Mouse (Mus musculus): ENCODE measurements around the gene Actn1. TPM values are rescaled to one million over a fixed set of nuclear protein-coding genes. Genes with fewer than 3 reads are reported as not detected.

Actn1 gene
- total and polyA plus RNA-seq, 2 experiments from 2014 or later, result 15.7 to 85.3 TPM

DNA sequence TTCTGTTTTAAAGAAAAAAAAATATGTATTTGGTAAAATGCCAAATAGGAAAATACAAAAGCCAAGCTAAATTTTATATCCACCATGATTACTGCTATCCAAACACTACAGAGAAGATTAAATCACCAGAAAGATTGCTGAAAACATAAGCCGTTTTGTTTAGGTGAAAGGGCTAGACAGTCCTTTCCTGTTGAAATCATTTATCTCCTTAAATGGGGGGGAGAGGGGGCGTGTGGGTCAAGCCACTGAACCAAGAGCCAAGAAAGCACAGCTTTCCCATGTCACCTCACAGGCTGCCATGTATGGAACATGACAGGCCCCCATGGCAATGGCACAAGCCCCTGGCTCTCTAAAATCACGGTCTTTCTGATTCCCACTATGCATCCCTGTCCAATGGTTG lies 21.6 kb downstream of the Actn1 start:
- Histone ChIP-seq H3K4me3 (ENCODE audit: low read depth, low read length) (no peak overlapping the region), H3K9me3 (replicated peaks; ENCODE audit: control insufficient read depth, low read length) (no peaks in the 10 kb centered on the region), H3K27ac (ENCODE audit: low read depth) (no peak overlapping the region), H3K27me3 (ENCODE audit: control insufficient read depth, insufficient read depth, low read length) (no peaks in the 10 kb centered on the region), H3K4me2 (ENCODE audit: low read depth, low read length) (no peak overlapping the region), H3K9ac (replicated peaks; ENCODE audit: low read depth, low read length) (no peak overlapping the region), H3K4me1 (ENCODE audit: control insufficient read depth, insufficient read depth) (peaks cover 12% of the 10 kb centered on the region), H3K36me3 (replicated peaks; ENCODE audit: control insufficient read depth, insufficient read depth, low read length) (peaks cover 5% of the 10 kb centered on the region; the same call in 1 of the 2 replicates)
- WGBS, result 41% methylated on average over 3 of the region's 3 CpGs
- ATAC-seq (ENCODE audit: insufficient read depth, low read depth) (no peak), DNase-seq (ENCODE audit: low spot score) (no peak)
- no peak for TF ChIP-seq CTCF (IDR thresholded peaks at IDR 0.05; ENCODE audit: low read depth)

DNA sequence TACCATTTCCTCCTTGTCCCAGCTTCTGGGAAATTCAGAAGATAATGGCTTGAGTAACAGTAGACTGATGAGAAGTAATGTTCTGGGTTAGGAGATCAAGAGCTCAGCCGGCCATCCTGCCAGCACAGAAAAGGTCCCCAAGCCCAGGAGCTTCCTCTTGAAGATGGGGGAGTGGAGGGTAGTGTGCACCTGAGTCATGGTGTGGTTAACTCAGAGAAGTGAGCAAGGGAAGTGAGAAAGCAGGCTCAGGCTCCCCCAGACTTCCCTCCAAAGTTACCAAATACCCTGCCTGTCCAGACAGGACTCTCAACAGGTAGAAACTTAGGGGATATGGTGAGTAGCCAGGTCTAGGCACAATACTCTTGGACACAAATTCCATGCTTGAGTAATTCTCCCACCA lies 24.9 kb downstream of the Actn1 start:
- TF ChIP-seq EP300 (IDR thresholded peaks at IDR 0.05; ENCODE audit: low read depth) (no peak), CTCF (IDR thresholded peaks at IDR 0.05; ENCODE audit: low read depth) (no peak)
- peaks cover 27% of the 10 kb centered on the region for H3K4me1 ChIP-seq (ENCODE audit: control insufficient read depth, insufficient read depth)
- no peaks in the 10 kb centered on the region for H3K27me3 ChIP-seq (ENCODE audit: control insufficient read depth, insufficient read depth, low read length)
- no peak overlapping the region for H3K27ac ChIP-seq (ENCODE audit: low read depth)
- ATAC-seq (ENCODE audit: insufficient read depth, low read depth) (no peak), DNase-seq (ENCODE audit: low spot score) (no peak)
- peaks cover 5% of the 10 kb centered on the region; the same call in 1 of the 2 replicates for H3K36me3 ChIP-seq (replicated peaks; ENCODE audit: control insufficient read depth, insufficient read depth, low read length)
- 82% methylated on average over 1 of the region's 1 CpGs for WGBS
- H3K9me3 ChIP-seq (replicated peaks; ENCODE audit: control insufficient read depth, low read length), result no peaks in the 10 kb centered on the region
- H3K4me2 ChIP-seq (ENCODE audit: low read depth, low read length), result no peak overlapping the region
- H3K9ac ChIP-seq (replicated peaks; ENCODE audit: low read depth, low read length), result no peak overlapping the region
- H3K4me3 ChIP-seq (ENCODE audit: low read depth, low read length), result no peak overlapping the region

DNA sequence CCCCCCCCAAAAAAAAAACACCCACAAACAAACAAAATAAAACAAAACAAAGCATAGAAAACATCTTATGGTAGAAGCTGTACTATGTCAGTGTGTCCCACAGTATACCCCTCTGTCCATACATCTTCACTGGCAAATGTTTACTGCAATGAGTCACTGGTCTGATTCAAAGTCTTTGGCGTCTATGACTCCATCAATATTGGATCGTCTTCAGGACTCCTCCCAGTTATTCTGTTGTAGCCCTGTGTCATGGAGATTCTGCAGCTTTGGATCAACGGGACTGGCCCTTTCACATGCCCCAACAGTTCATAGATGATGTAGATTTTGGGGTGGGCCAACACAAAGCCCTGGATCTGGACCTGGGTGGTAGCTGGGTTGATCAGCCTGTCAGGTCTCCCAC lies 25.9 kb downstream of the Actn1 start:
- ATAC-seq (ENCODE audit: insufficient read depth, low read depth) (no peak), DNase-seq (ENCODE audit: low spot score) (no peak)
- Histone ChIP-seq H3K36me3 (replicated peaks; ENCODE audit: control insufficient read depth, insufficient read depth, low read length) (peaks cover 5% of the 10 kb centered on the region; the same call in 1 of the 2 replicates), H3K27ac (ENCODE audit: low read depth) (no peak overlapping the region), H3K4me1 (ENCODE audit: control insufficient read depth, insufficient read depth) (peaks cover 38% of the 10 kb centered on the region), H3K9ac (replicated peaks; ENCODE audit: low read depth, low read length) (no peak overlapping the region), H3K4me3 (ENCODE audit: low read depth, low read length) (no peak overlapping the region), H3K9me3 (replicated peaks; ENCODE audit: control insufficient read depth, low read length) (no peaks in the 10 kb centered on the region), H3K4me2 (ENCODE audit: low read depth, low read length) (no peak overlapping the region), H3K27me3 (ENCODE audit: control insufficient read depth, insufficient read depth, low read length) (no peaks in the 10 kb centered on the region)
- no peak for TF ChIP-seq EP300 (IDR thresholded peaks at IDR 0.05; ENCODE audit: low read depth)
- TF ChIP-seq CTCF (IDR thresholded peaks at IDR 0.05; ENCODE audit: low read depth), result no peak
- WGBS, result 94% methylated on average over 3 of the region's 3 CpGs

DNA sequence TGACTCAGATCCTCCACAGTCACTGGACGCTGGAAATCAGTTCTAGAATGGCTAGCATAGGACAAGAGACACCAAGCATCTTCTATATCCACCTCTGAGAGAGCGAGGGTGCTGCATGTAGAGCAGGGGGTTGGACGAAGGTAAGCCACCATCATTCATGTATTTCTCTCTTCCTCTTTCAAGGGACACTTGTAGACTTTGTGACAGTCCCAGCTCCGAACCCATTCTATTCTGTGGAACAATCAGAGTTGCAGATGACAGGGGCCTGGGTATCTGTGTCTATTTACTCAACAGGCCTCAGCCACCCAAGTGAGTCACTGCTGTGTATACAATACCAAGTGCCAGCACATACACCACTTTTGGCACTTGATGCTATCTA lies 27.3 kb downstream of the Actn1 start:
- Histone ChIP-seq H3K4me1 (ENCODE audit: control insufficient read depth, insufficient read depth) (peaks cover 52% of the 10 kb centered on the region), H3K4me3 (ENCODE audit: low read depth, low read length) (no peak overlapping the region), H3K4me2 (ENCODE audit: low read depth, low read length) (no peak overlapping the region), H3K36me3 (replicated peaks; ENCODE audit: control insufficient read depth, insufficient read depth, low read length) (peaks cover 5% of the 10 kb centered on the region; the same call in 1 of the 2 replicates), H3K9me3 (replicated peaks; ENCODE audit: control insufficient read depth, low read length) (no peaks in the 10 kb centered on the region), H3K27me3 (ENCODE audit: control insufficient read depth, insufficient read depth, low read length) (no peaks in the 10 kb centered on the region), H3K9ac (replicated peaks; ENCODE audit: low read depth, low read length) (no peak overlapping the region), H3K27ac (ENCODE audit: low read depth) (no peak overlapping the region)
- ATAC-seq (ENCODE audit: insufficient read depth, low read depth) (no peak), DNase-seq (ENCODE audit: low spot score) (no peak)
- TF ChIP-seq EP300 (IDR thresholded peaks at IDR 0.05; ENCODE audit: low read depth) (no peak), CTCF (IDR thresholded peaks at IDR 0.05; ENCODE audit: low read depth) (no peak)
- WGBS, result 75% methylated on average over 4 of the region's 4 CpGs

GRCm38 (mm10) chr12:80232076-80232839 lies 27.9 kb downstream of the Actn1 start:
- no peak overlapping the region for H3K4me2 ChIP-seq (ENCODE audit: low read depth, low read length)
- H3K4me1 ChIP-seq (ENCODE audit: control insufficient read depth, insufficient read depth), result peaks cover 57% of the 10 kb centered on the region
- 75% methylated on average over 9 of the region's 9 CpGs for WGBS

More at GRCm38 (mm10) chr12:80232076-80232839, 27.9 kb downstream of the Actn1 start:
- no peak overlapping the region for H3K4me3 ChIP-seq (ENCODE audit: low read depth, low read length)
- H3K9me3 ChIP-seq (replicated peaks; ENCODE audit: control insufficient read depth, low read length), result no peaks in the 10 kb centered on the region
- no peaks in the 10 kb centered on the region for H3K27me3 ChIP-seq (ENCODE audit: control insufficient read depth, insufficient read depth, low read length)
- peak overlapping the region; percentile 89; the same call in 1 of the 2 replicates for H3K27ac ChIP-seq (ENCODE audit: low read depth)
- peaks cover 5% of the 10 kb centered on the region; the same call in 1 of the 2 replicates for H3K36me3 ChIP-seq (replicated peaks; ENCODE audit: control insufficient read depth, insufficient read depth, low read length)
- TF ChIP-seq CTCF (IDR thresholded peaks at IDR 0.05; ENCODE audit: low read depth), result no peak
- no peak for TF ChIP-seq EP300 (IDR thresholded peaks at IDR 0.05; ENCODE audit: low read depth)
- ATAC-seq (ENCODE audit: insufficient read depth, low read depth), result no peak
- H3K9ac ChIP-seq (replicated peaks; ENCODE audit: low read depth, low read length), result no peak overlapping the region
- no peak for DNase-seq (ENCODE audit: low spot score)

All from heart, postnatal 0 days (tissue).